Mouse (Mus musculus) myocyte (in vitro differentiated cells): ENCODE data around the gene Gpc5.

Source experiments
- MYOG ChIP-seq, 3 experiments: IDR thresholded peaks; one replicate each; pipeline ENCODE4 v1.6.1; 2011; ENCODE audit warnings: control low read depth in 2 of 3, low read depth in 2 of 3, mild to moderate bottlenecking in 2 of 3; ENCODE audit not compliant: insufficient read length in 2 of 3, control insufficient read depth in 1 of 3, insufficient read depth in 1 of 3
- POLR2A ChIP-seq: IDR thresholded peaks from one replicate; pipeline ENCODE4 v1.6.1; 2011; ENCODE audit warnings: low read depth, mild to moderate bottlenecking, control low read depth, moderate library complexity; ENCODE audit not compliant: insufficient read length
- TCF12 ChIP-seq: IDR thresholded peaks from one replicate; pipeline ENCODE4 v1.6.1; 2011; ENCODE audit warnings: mild to moderate bottlenecking, control low read depth; ENCODE audit not compliant: poor library complexity, insufficient read depth, severe bottlenecking

DNA sequence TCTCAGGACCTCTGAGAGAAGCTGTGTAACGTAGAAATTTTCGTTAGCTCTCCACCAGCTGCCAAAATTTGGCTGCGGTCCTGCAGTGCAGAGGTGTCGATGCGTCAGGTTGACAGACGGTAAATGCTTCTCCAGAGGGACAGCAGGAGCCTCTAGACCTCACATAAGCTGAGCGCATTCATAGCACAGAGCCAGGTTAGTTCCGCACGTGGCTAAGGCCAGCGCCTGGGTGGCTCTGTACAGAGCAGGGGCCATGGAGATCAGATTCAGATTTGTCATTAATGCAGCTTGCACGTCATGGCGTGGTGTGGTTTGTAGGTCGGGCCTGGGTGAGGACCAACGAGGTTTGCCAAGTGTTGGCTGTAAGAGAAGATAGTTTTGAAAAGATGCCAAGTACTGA lies 385.3 kb downstream of the Gpc5 start:
- TF ChIP-seq POLR2A: no peak
- no peak for TF ChIP-seq TCF12
- no peak for TF ChIP-seq MYOG (IDR thresholded peaks at IDR 0.05; ENCODE audit: control insufficient read depth in 1 of 3, insufficient read depth in 1 of 3, insufficient read length in 2 of 3, low read depth in 2 of 3)
